Mouse (Mus musculus): ENCODE data around the gene Mmel1. TPM values are rescaled to one million over a fixed set of nuclear protein-coding genes. Genes with fewer than 3 reads are reported as not detected.

Gene Mmel1
- total and polyA plus RNA-seq, 3 experiments: 0.16 TPM; not detected in 2

- DNase-seq: peak; percentile 57 to 76
- Histone ChIP-seq H3K9ac (ENCODE audit: low read depth, low read length) (no peak overlapping the region), H3K4me3 (no peak overlapping the region), H3K27ac (peak overlapping the region; percentile 93), H3K79me2 (replicated peaks; ENCODE audit: control insufficient read depth, insufficient read depth, low read length) (no peaks in the 10 kb centered on the region), H3K4me1 (ENCODE audit: control insufficient read depth, insufficient read depth, low read length) (peaks cover 12% of the 10 kb centered on the region), H3K36me3 (ENCODE audit: control insufficient read depth, insufficient read depth, low read length) (no peaks in the 10 kb centered on the region), H3K27me3 (ENCODE audit: control insufficient read depth, insufficient read depth, low read length) (no peaks in the 10 kb centered on the region)
- 67% methylated on average over 12 of the region's 12 CpGs for WGBS
- intact Hi-C loops (cut with DNase I): no loop called here
- no peak for TF ChIP-seq EP300 (IDR thresholded peaks at IDR 0.05; ENCODE audit: insufficient read depth, low read depth, low read length)
- TF ChIP-seq POLR2A (IDR thresholded peaks at IDR 0.05; ENCODE audit: insufficient read depth, low read depth, low read length): no peak
- no peak for TF ChIP-seq CTCF (IDR thresholded peaks at IDR 0.05)
Observed at GRCm38 (mm10) chr4:154929088-154929660, 59.8 kb downstream of the Mmel1 start.

DNA sequence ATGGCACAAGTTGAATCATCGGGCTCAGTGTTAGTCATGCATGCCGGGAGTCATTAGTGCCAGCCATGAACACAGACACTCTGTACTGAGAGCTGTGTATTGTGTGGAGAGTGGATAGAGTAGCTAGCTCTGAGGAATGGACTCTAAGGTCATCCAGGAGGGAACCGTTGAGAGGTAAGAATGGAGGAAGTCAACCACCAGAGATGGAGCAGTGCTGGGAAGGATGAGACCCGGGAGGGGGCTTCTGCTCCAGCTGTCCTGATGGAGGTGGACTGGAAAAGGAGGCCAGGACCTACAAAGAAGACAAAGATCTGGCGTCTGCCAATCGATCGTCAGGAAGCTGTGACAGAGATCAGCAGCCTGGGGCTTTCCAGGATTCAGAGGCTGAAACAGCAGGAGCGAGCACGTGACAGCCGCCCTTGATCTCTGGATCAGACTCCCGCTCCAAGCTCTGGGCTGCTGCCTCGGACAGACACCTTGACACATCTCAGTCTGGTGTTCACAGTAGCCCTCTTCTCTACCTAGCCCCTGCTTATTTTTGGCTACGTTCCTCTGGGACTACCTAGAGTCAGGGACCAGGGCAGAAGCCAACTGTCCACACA lies 64.0 kb downstream of the Mmel1 start:
- intact Hi-C loops (cut with DNase I): no loop called here
- Histone ChIP-seq H3K4me1 (ENCODE audit: control insufficient read depth, insufficient read depth, low read length) (peaks cover 9% of the 10 kb centered on the region), H3K27me3 (ENCODE audit: control insufficient read depth, insufficient read depth, low read length) (no peaks in the 10 kb centered on the region), H3K9ac (ENCODE audit: low read depth, low read length) (no peak overlapping the region), H3K79me2 (replicated peaks; ENCODE audit: control insufficient read depth, insufficient read depth, low read length) (no peaks in the 10 kb centered on the region), H3K4me3 (no peak overlapping the region), H3K27ac (no peak overlapping the region), H3K36me3 (ENCODE audit: control insufficient read depth, insufficient read depth, low read length) (no peaks in the 10 kb centered on the region)
- no peak for TF ChIP-seq EP300 (IDR thresholded peaks at IDR 0.05; ENCODE audit: insufficient read depth, low read depth, low read length)
- TF ChIP-seq POLR2A (IDR thresholded peaks at IDR 0.05; ENCODE audit: insufficient read depth, low read depth, low read length): no peak
- 47% methylated on average over 13 of the region's 13 CpGs for WGBS
- no peak for DNase-seq

DNA sequence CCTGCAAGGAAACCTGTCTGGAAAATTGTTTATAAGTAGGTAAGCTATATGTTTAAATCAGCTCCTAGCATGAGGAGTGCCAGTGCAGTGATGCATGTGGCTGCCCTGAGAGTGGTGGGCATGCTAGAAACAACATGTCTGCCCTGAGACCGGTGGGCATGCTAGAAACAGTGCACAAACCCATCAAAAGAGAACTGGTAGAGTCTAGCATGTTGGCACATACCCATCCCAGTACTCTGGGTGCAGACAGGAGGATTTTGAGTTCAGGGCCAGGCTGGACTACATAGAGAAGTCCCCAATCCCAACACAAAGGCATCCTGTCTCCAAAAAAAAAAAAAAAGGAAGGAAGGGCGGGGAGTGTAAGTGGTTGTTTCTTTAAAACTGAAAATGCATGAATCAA lies 65.4 kb downstream of the Mmel1 start:
- no peak overlapping the region for H3K27ac ChIP-seq
- intact Hi-C loops (cut with DNase I): no loop called here
- 82% methylated on average over 2 of the region's 2 CpGs for WGBS

DNA sequence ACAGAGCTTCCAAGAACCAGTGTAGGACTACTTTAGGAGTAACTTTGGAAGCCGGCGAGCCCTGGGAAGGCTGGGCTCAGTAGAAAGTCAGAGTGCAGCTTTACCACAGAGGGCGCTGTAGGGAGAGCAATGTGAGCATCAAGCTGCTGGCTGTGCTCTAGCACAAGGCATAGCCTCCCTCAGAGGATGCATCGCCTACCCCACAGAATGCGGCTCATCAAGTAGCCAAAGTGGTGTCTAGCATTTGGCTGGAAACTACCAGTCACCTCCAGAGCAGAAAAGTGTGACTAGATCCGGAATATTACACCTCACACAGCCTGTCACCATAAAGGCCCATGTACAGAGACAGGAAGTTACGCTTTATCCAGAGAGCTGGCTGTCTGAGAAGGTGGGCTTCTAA lies 66.4 kb downstream of the Mmel1 start:
- H3K9ac ChIP-seq (ENCODE audit: low read depth, low read length): no peak overlapping the region
- no peak overlapping the region for H3K4me3 ChIP-seq
- WGBS: 86% methylated on average over 7 of the region's 7 CpGs
- intact Hi-C loops (cut with DNase I): no loop called here
- H3K27me3 ChIP-seq (ENCODE audit: control insufficient read depth, insufficient read depth, low read length): no peaks in the 10 kb centered on the region
- TF ChIP-seq CTCF (IDR thresholded peaks at IDR 0.05) (no peak), POLR2A (IDR thresholded peaks at IDR 0.05; ENCODE audit: insufficient read depth, low read depth, low read length) (no peak), EP300 (IDR thresholded peaks at IDR 0.05; ENCODE audit: insufficient read depth, low read depth, low read length) (no peak)
- H3K79me2 ChIP-seq (replicated peaks; ENCODE audit: control insufficient read depth, insufficient read depth, low read length): no peaks in the 10 kb centered on the region
- H3K27ac ChIP-seq: no peak overlapping the region
- H3K4me1 ChIP-seq (ENCODE audit: control insufficient read depth, insufficient read depth, low read length): 0 out of 2 replicates have a peak, but pooled peaks cover 2% of the 10 kb centered on the region
- no peaks in the 10 kb centered on the region for H3K36me3 ChIP-seq (ENCODE audit: control insufficient read depth, insufficient read depth, low read length)
- no peak for DNase-seq

More for the DNA sequence above, 65.4 kb downstream of the Mmel1 start:
- peaks cover 2% of the 10 kb centered on the region; the same call in 1 of the 2 replicates for H3K4me1 ChIP-seq (ENCODE audit: control insufficient read depth, insufficient read depth, low read length)
- TF ChIP-seq EP300 (IDR thresholded peaks at IDR 0.05; ENCODE audit: insufficient read depth, low read depth, low read length) (no peak), CTCF (IDR thresholded peaks at IDR 0.05) (no peak), POLR2A (IDR thresholded peaks at IDR 0.05; ENCODE audit: insufficient read depth, low read depth, low read length) (no peak)
- no peaks in the 10 kb centered on the region for H3K36me3 ChIP-seq (ENCODE audit: control insufficient read depth, insufficient read depth, low read length)
- H3K9ac ChIP-seq (ENCODE audit: low read depth, low read length): no peak overlapping the region
- no peaks in the 10 kb centered on the region for H3K27me3 ChIP-seq (ENCODE audit: control insufficient read depth, insufficient read depth, low read length)
- no peak for DNase-seq
- no peaks in the 10 kb centered on the region for H3K79me2 ChIP-seq (replicated peaks; ENCODE audit: control insufficient read depth, insufficient read depth, low read length)
- no peak overlapping the region for H3K4me3 ChIP-seq

GRCm38 (mm10) chr4:154936542-154937255 lies 67.3 kb downstream of the Mmel1 start:
- H3K27ac ChIP-seq: no peak overlapping the region
- H3K36me3 ChIP-seq (ENCODE audit: control insufficient read depth, insufficient read depth, low read length): no peaks in the 10 kb centered on the region
- intact Hi-C loops (cut with DNase I): no loop called here
- no peak for DNase-seq
- TF ChIP-seq EP300 (IDR thresholded peaks at IDR 0.05; ENCODE audit: insufficient read depth, low read depth, low read length) (no peak), POLR2A (IDR thresholded peaks at IDR 0.05; ENCODE audit: insufficient read depth, low read depth, low read length) (no peak), CTCF (IDR thresholded peaks at IDR 0.05) (no peak)
- no peaks in the 10 kb centered on the region for H3K27me3 ChIP-seq (ENCODE audit: control insufficient read depth, insufficient read depth, low read length)
- no peak overlapping the region for H3K4me3 ChIP-seq
- 66% methylated on average over 8 of the region's 8 CpGs for WGBS
- 0 out of 2 replicates have a peak, but pooled peaks cover 2% of the 10 kb centered on the region for H3K4me1 ChIP-seq (ENCODE audit: control insufficient read depth, insufficient read depth, low read length)
- H3K9ac ChIP-seq (ENCODE audit: low read depth, low read length): no peak overlapping the region
- H3K79me2 ChIP-seq (replicated peaks; ENCODE audit: control insufficient read depth, insufficient read depth, low read length): no peaks in the 10 kb centered on the region

DNA sequence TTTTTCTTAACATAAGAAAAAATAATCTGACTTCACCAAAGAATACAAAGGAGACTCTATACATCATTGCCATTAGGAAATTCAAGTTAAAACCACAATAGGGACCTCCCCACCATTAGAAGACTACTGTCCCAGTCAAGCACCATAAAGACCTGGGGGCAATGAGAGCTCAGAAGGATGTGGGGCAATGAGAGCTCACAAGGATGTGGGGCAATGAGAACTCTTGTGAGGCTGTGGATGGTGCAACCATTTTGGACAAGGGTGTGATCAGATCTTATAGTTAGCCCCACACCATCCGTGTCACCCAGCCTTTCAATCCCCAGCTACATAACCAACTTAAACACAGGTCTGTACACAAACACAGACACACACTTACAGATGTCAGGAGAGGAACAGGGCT lies 68.4 kb downstream of the Mmel1 start:
- H3K36me3 ChIP-seq (ENCODE audit: control insufficient read depth, insufficient read depth, low read length): no peaks in the 10 kb centered on the region
- no peak overlapping the region for H3K27ac ChIP-seq
- 82% methylated on average over 1 of the region's 1 CpGs for WGBS
- no peaks in the 10 kb centered on the region for H3K27me3 ChIP-seq (ENCODE audit: control insufficient read depth, insufficient read depth, low read length)
- no peak for TF ChIP-seq EP300 (IDR thresholded peaks at IDR 0.05; ENCODE audit: insufficient read depth, low read depth, low read length)
- TF ChIP-seq POLR2A (IDR thresholded peaks at IDR 0.05; ENCODE audit: insufficient read depth, low read depth, low read length): no peak
- TF ChIP-seq CTCF (IDR thresholded peaks at IDR 0.05): no peak
- no peak overlapping the region for H3K4me3 ChIP-seq
- H3K4me1 ChIP-seq (ENCODE audit: control insufficient read depth, insufficient read depth, low read length): 0 out of 2 replicates have a peak, but pooled peaks cover 2% of the 10 kb centered on the region
- intact Hi-C loops (cut with DNase I): no loop called here
- no peak for DNase-seq
- H3K9ac ChIP-seq (ENCODE audit: low read depth, low read length): no peak overlapping the region
- no peaks in the 10 kb centered on the region for H3K79me2 ChIP-seq (replicated peaks; ENCODE audit: control insufficient read depth, insufficient read depth, low read length)

Measured in heart, adult 2 months (tissue).